In the genomic region with DNA sequence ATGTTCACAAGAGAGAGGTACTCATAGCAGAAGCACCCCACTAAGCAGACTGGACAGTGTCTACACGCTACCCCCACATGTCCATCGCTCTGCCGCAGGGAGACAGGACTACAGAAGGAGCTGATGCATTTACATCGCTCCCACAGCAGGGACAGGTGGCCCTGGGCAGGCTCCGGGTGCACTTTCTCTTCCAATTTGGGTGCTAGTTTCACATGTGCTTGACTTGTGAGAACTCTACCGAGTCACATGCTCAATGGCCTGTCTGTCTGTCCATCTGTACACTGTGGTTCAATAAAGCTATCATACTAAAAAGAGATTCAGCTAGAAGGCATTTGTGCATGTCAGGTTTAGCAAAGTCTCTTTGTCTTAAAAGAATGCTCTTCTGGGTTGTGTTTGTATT, we compare ENCODE assay signal across 16 mouse cellular contexts. TPM values are rescaled to one million over a fixed set of nuclear protein-coding genes. Genes with fewer than 3 reads are reported as not detected.
DNase-seq lines count a peak whose midpoint lies in the region; ATAC-seq and TF ChIP-seq lines count a peak whose summit lies in the region.
"Had no signal": no experiment of that assay in that cellular context is flagged by ENCODE, and none has a peak within 500 bp of the region (broad histone marks: within the 10 kb centered on the region; RNA-seq: fewer than 3 reads in every experiment).

No protein-coding gene starts in this region.

- no peak for ATAC-seq in lung, embryonic 15.5 days (ENCODE audit: borderline replicate concordance, extremely low read depth, low FRiP score, low TSS enrichment)
- no peak for ATAC-seq in embryonic facial prominence, embryonic 14.5 days (ENCODE audit: low read depth)
- ATAC-seq in stomach, embryonic 14.5 days (ENCODE audit: insufficient number of reproducible peaks, insufficient read depth, low FRiP score, low read depth): no peak

- no peaks in the 10 kb centered on the region for H3K27me3 ChIP-seq in heart, embryonic 10.5 days (ENCODE audit: insufficient read depth, poor library complexity, severe bottlenecking)
- H3K27me3 ChIP-seq in lung, embryonic 15.5 days: no peaks in the 10 kb centered on the region
- H3K27me3 ChIP-seq in embryonic facial prominence, embryonic 14.5 days (replicated peaks; ENCODE audit: control insufficient read depth, insufficient read depth, low read length): no peaks in the 10 kb centered on the region
- no peaks in the 10 kb centered on the region for H3K27me3 ChIP-seq in stomach, embryonic 14.5 days (ENCODE audit: control insufficient read depth, insufficient read depth, low read length)

- H3K9me3 ChIP-seq in heart, embryonic 10.5 days: no peaks in the 10 kb centered on the region
- no peaks in the 10 kb centered on the region for H3K9me3 ChIP-seq in lung, embryonic 15.5 days
- no peaks in the 10 kb centered on the region for H3K9me3 ChIP-seq in embryonic facial prominence, embryonic 14.5 days (ENCODE audit: control insufficient read depth, low read length)
- H3K9me3 ChIP-seq in stomach, embryonic 14.5 days (ENCODE audit: control insufficient read depth, low read depth, low read length): no peaks in the 10 kb centered on the region

- no peak overlapping the region for H3K4me3 ChIP-seq in heart, embryonic 10.5 days
- no peak overlapping the region for H3K4me3 ChIP-seq in lung, embryonic 15.5 days
- H3K4me3 ChIP-seq in lung, adult 2 months (replicated peaks; ENCODE audit: extremely low read depth, low read depth, low read length): no peak overlapping the region
- no peak overlapping the region for H3K4me3 ChIP-seq in embryonic facial prominence, embryonic 14.5 days (ENCODE audit: low read depth, low read length)
- no peak overlapping the region for H3K4me3 ChIP-seq in stomach, embryonic 14.5 days (ENCODE audit: low read depth, low read length)

- no peak overlapping the region for H3K4me2 ChIP-seq in lung, embryonic 15.5 days
- H3K4me2 ChIP-seq in embryonic facial prominence, embryonic 14.5 days (ENCODE audit: low read depth, low read length): no peak overlapping the region
- H3K4me2 ChIP-seq in stomach, embryonic 14.5 days (replicated peaks; ENCODE audit: low read depth, low read length): no peak overlapping the region

- TF ChIP-seq POLR2A in lung, adult 2 months (IDR thresholded peaks at IDR 0.05; ENCODE audit: borderline replicate concordance, extremely low read depth, low read depth, low read length): no peak

- no peak for DNase-seq in heart, embryonic 10.5 days (ENCODE audit: low spot score)
- DNase-seq in heart, postnatal 4 days: no peak
- no peak for DNase-seq in lung, adult 2 months
- DNase-seq in embryonic facial prominence, embryonic 14.5 days (ENCODE audit: low spot score): no peak
- DNase-seq in ovary, adult 18-20 months (ENCODE audit: low spot score): no peak
- DNase-seq in cerebellum, postnatal 10 days: no peak
- DNase-seq: cerebellum, adult 11-12 months; kidney, adult 8-10 months; lung, postnatal 36 days; right cerebral cortex, postnatal 14 days; thymus, postnatal 14 days had no signal

- H3K9ac ChIP-seq in lung, embryonic 15.5 days: no peak overlapping the region
- no peak overlapping the region for H3K9ac ChIP-seq in embryonic facial prominence, embryonic 14.5 days (ENCODE audit: low read depth, low read length)
- H3K9ac ChIP-seq in stomach, embryonic 14.5 days (replicated peaks; ENCODE audit: low read depth, low read length): no peak overlapping the region

- peak overlapping the region; percentile 60 for H3K27ac ChIP-seq in heart, embryonic 10.5 days
- H3K27ac ChIP-seq in lung, embryonic 15.5 days: peak overlapping the region; percentile 80
- H3K27ac ChIP-seq in embryonic facial prominence, embryonic 14.5 days (replicated peaks; ENCODE audit: low read depth, low read length): peak overlapping the region; percentile 78
- H3K27ac ChIP-seq in stomach, embryonic 14.5 days (ENCODE audit: low read length): peak overlapping the region; percentile 86; the same call in 1 of the 2 replicates

- no peak for TF ChIP-seq CTCF in lung, adult 2 months (IDR thresholded peaks at IDR 0.05; ENCODE audit: insufficient read depth, low read length)

- 91% methylated on average over 6 of the region's 6 CpGs for WGBS in heart, embryonic 10.5 days
- 77% methylated on average over 6 of the region's 6 CpGs for WGBS in lung, embryonic 15.5 days
- WGBS in lung, adult 2 months: 82% methylated on average over 6 of the region's 6 CpGs
- WGBS in embryonic facial prominence, embryonic 14.5 days: 83% methylated on average over 6 of the region's 6 CpGs
- WGBS in stomach, embryonic 14.5 days: 87% methylated on average over 6 of the region's 6 CpGs

- no peaks in the 10 kb centered on the region for H3K36me3 ChIP-seq in heart, embryonic 10.5 days
- no peaks in the 10 kb centered on the region for H3K36me3 ChIP-seq in lung, embryonic 15.5 days
- no peaks in the 10 kb centered on the region for H3K36me3 ChIP-seq in embryonic facial prominence, embryonic 14.5 days (ENCODE audit: control insufficient read depth, insufficient read depth, low read length)
- no peaks in the 10 kb centered on the region for H3K36me3 ChIP-seq in stomach, embryonic 14.5 days (ENCODE audit: control insufficient read depth, insufficient read depth, low read length)

- peaks cover 88% of the 10 kb centered on the region for H3K4me1 ChIP-seq in heart, embryonic 10.5 days
- H3K4me1 ChIP-seq in lung, embryonic 15.5 days: peaks cover 56% of the 10 kb centered on the region
- peaks cover 16% of the 10 kb centered on the region for H3K4me1 ChIP-seq in lung, adult 2 months (ENCODE audit: control insufficient read depth, insufficient read depth, low read length)
- peaks cover 18% of the 10 kb centered on the region for H3K4me1 ChIP-seq in embryonic facial prominence, embryonic 14.5 days (ENCODE audit: control insufficient read depth, insufficient read depth, low read length)
- peaks cover 32% of the 10 kb centered on the region for H3K4me1 ChIP-seq in stomach, embryonic 14.5 days (ENCODE audit: control insufficient read depth, insufficient read depth, low read length)

RNA-seq across cellular contexts. Expression of a gene that starts 29.7 kb away (rescaled TPM):
- 12.2 and 15.2 TPM in 2 replicates for polyA plus RNA-seq in heart, embryonic 10.5 days (2016; fragmentation: Nextera tagmentation; extraction: Ambion mirVana)
- total RNA-seq in heart, postnatal 4 days (2021): 10 to 100 TPM; 26.7 to 31.2 TPM
- 19.3 and 19.9 TPM in 2 replicates for polyA plus RNA-seq in lung, embryonic 15.5 days (2015; fragmentation: Nextera tagmentation; extraction: Ambion mirVana)
- polyA plus RNA-seq in lung, adult 2 months (2012; rRNA removed): 23.0 and 23.7 TPM in 2 replicates
- polyA plus RNA-seq in embryonic facial prominence, embryonic 14.5 days (2014; fragmentation: Nextera tagmentation; extraction: Ambion mirVana): 2.3 and 3.8 TPM in 2 replicates
- polyA plus RNA-seq in stomach, embryonic 14.5 days (2014; fragmentation: Nextera tagmentation; extraction: Ambion mirVana): 4.2 and 4.3 TPM in 2 replicates
- total RNA-seq: neutrophil, adult 5-6 weeks had no signal

RNA-seq across cellular contexts. Expression of a gene that starts 40.6 kb away (rescaled TPM):
- 23.9 and 24.5 TPM in 2 replicates for polyA plus RNA-seq in heart, embryonic 10.5 days (2016; fragmentation: Nextera tagmentation; extraction: Ambion mirVana)
- total RNA-seq in heart, postnatal 4 days (2021): 10 to 100 TPM; 16.0 to 18.5 TPM
- polyA plus RNA-seq in lung, embryonic 15.5 days (2015; fragmentation: Nextera tagmentation; extraction: Ambion mirVana): 20.3 and 26.0 TPM in 2 replicates
- polyA plus RNA-seq in lung, adult 2 months (2012; rRNA removed): 22.1 and 22.8 TPM in 2 replicates
- polyA plus RNA-seq in embryonic facial prominence, embryonic 14.5 days (2014; fragmentation: Nextera tagmentation; extraction: Ambion mirVana): 19.5 and 20.0 TPM in 2 replicates
- polyA plus RNA-seq in stomach, embryonic 14.5 days (2014; fragmentation: Nextera tagmentation; extraction: Ambion mirVana): 26.2 and 30.4 TPM in 2 replicates

RNA-seq across cellular contexts. Expression of a gene that starts 48.6 kb away (rescaled TPM):
- polyA plus RNA-seq in heart, embryonic 10.5 days (2016; fragmentation: Nextera tagmentation; extraction: Ambion mirVana): 0.20 and 1.0 TPM in 2 replicates
- 10 to 100 TPM; 48.6 to 69.8 TPM for total RNA-seq in heart, postnatal 4 days (2021)
- polyA plus RNA-seq in lung, embryonic 15.5 days (2015; fragmentation: Nextera tagmentation; extraction: Ambion mirVana): 0.25 TPM in 1 of 2 replicates, not detected in the other
- polyA plus RNA-seq in lung, adult 2 months (2012; rRNA removed): not detected in 2 replicates
- polyA plus RNA-seq in embryonic facial prominence, embryonic 14.5 days (2014; fragmentation: Nextera tagmentation; extraction: Ambion mirVana): not detected in 2 replicates
- polyA plus RNA-seq in stomach, embryonic 14.5 days (2014; fragmentation: Nextera tagmentation; extraction: Ambion mirVana): 0.39 TPM in 1 of 2 replicates, not detected in the other
- total RNA-seq: left cerebral cortex, postnatal 36 days; neutrophil, adult 5-6 weeks had no signal
- polyA plus RNA-seq: heart, embryonic 16.5 days had no signal

RNA-seq across cellular contexts. Expression of a gene that starts 51.2 kb away (rescaled TPM):
- polyA plus RNA-seq in heart, embryonic 10.5 days (2016; fragmentation: Nextera tagmentation; extraction: Ambion mirVana): 16.7 and 19.0 TPM in 2 replicates
- 100 to 1,000 TPM; 151 to 159 TPM for total RNA-seq in heart, postnatal 4 days (2021)
- 12.4 and 15.9 TPM in 2 replicates for polyA plus RNA-seq in lung, embryonic 15.5 days (2015; fragmentation: Nextera tagmentation; extraction: Ambion mirVana)
- polyA plus RNA-seq in lung, adult 2 months (2012; rRNA removed): 13.7 and 36.2 TPM in 2 replicates
- polyA plus RNA-seq in embryonic facial prominence, embryonic 14.5 days (2014; fragmentation: Nextera tagmentation; extraction: Ambion mirVana): 12.3 and 13.2 TPM in 2 replicates
- polyA plus RNA-seq in stomach, embryonic 14.5 days (2014; fragmentation: Nextera tagmentation; extraction: Ambion mirVana): 16.8 and 19.4 TPM in 2 replicates
